Mouse (Mus musculus) ES-E14 (cell line): ENCODE measurements around the gene Tpbgl. TPM values are rescaled to one million over a fixed set of nuclear protein-coding genes. Genes with fewer than 3 reads are reported as not detected.

ENCODE experiments used
- DNase-seq: peaks from one replicate; pipeline ENCODE4 v3.0.0-alpha.2; 2013; ENCODE audit warnings: low read depth, low spot score
- H3K27ac ChIP-seq: 2 replicates; pipeline ENCODE4 v1.5.1; 2012; ENCODE audit warnings: low read depth, mild to moderate bottlenecking, low read length, moderate library complexity, mixed read lengths; ENCODE audit not compliant: poor library complexity, insufficient read depth, severe bottlenecking
- H3K36me3 ChIP-seq: 2 replicates; pipeline ENCODE4 v1.6.1; 2012; ENCODE audit warnings: mild to moderate bottlenecking, low read length, moderate library complexity, mixed read lengths; ENCODE audit not compliant: control insufficient read depth, poor library complexity, insufficient read depth, severe bottlenecking
- H3K4me1 ChIP-seq, 2 experiments: fragments of 150-350 bp in 1 of 2; sonication (generic) in 1 of 2; 2 replicates each; pipeline ENCODE4 v1.6.1; 2012; ENCODE audit warnings: low read length in 2 of 2, mild to moderate bottlenecking in 1 of 2, mixed read lengths in 1 of 2; ENCODE audit not compliant: control insufficient read depth in 2 of 2, insufficient read depth in 2 of 2, poor library complexity in 1 of 2
- H3K4me3 ChIP-seq, 2 experiments: fragments of 150-350 bp in 1 of 2; sonication (generic) in 1 of 2; 2 replicates each; pipeline ENCODE4 v1.5.1; 2012; ENCODE audit warnings: low read length in 2 of 2, low read depth in 1 of 2, mild to moderate bottlenecking in 1 of 2, mixed read lengths in 1 of 2; ENCODE audit not compliant: insufficient read depth in 1 of 2, poor library complexity in 1 of 2, severe bottlenecking in 1 of 2
- H3K9ac ChIP-seq: 2 replicates; pipeline ENCODE4 v1.6.1; 2012; ENCODE audit warnings: low read depth, mild to moderate bottlenecking, low read length, mixed read lengths; ENCODE audit not compliant: poor library complexity, insufficient read depth, severe bottlenecking
- H3K9me3 ChIP-seq: fragments of 150-350 bp; sonication (generic); 2 replicates; pipeline ENCODE4 v1.6.1; 2012; ENCODE audit warnings: low read depth, mild to moderate bottlenecking, low read length; ENCODE audit not compliant: control insufficient read depth, insufficient read depth
- CHD2 ChIP-seq: IDR thresholded peaks from 2 replicates; pipeline ENCODE4 v1.6.1; 2014; ENCODE audit warnings: mild to moderate bottlenecking, low read depth, low read length, inconsistent platforms
- HCFC1 ChIP-seq: IDR thresholded peaks from 2 replicates; pipeline ENCODE4 v1.6.1; 2012; ENCODE audit warnings: low read length, inconsistent platforms, borderline replicate concordance; ENCODE audit not compliant: insufficient read depth
- MAFK ChIP-seq: IDR thresholded peaks from 2 replicates; pipeline ENCODE4 v1.6.1; 2014; ENCODE audit warnings: mild to moderate bottlenecking, low read depth, low read length, inconsistent platforms; ENCODE audit not compliant: insufficient read depth
- ZC3H11A ChIP-seq: IDR thresholded peaks from 2 replicates; pipeline ENCODE4 v1.6.1; 2012; ENCODE audit warnings: low read depth, mild to moderate bottlenecking, inconsistent platforms, low read length, borderline replicate concordance
- ZNF384 ChIP-seq: IDR thresholded peaks from 2 replicates; pipeline ENCODE4 v1.6.1; 2012; ENCODE audit warnings: low read depth, low read length, inconsistent platforms
- in situ Hi-C, 2 experiments: fragments of 600-800 bp; cut with MboI; formaldehyde crosslinking; loops; one replicate each; pipeline ENCODE4 v1.15.1; 2025; ENCODE audit warnings: low sequenced_read_pairs in 2 of 2, inconsistent platforms in 1 of 2; ENCODE audit not compliant: unreplicated experiment in 2 of 2
- total RNA-seq: library from RNA; depleted of rRNA; stranded (reverse); fragments of 300-350 nt; gene quantifications from 2 replicates; pipeline ENCODE4 v1.2.3, GENCODE M21; 2012; rRNA removed

The Tpbgl gene
- total RNA-seq = 0.11 and 0.27 TPM in 2 replicates

GRCm38 (mm10) chr7:99626376-99627270, at the start of gene Tpbgl:
TSS of gene Tpbgl (minus strand) at chr7:99627103.
- H3K4me3 ChIP-seq = peak within 1 kb of the TSS; percentile 58 to 76
- H3K4me1 ChIP-seq = peaks cover 0 to 3% of the 10 kb centered on the region in 2 experiments; a peak in 2 of 4 replicates
- TF ChIP-seq ZC3H11A = no peak
- no peak for TF ChIP-seq HCFC1
- no peak for TF ChIP-seq ZNF384
- TF ChIP-seq CHD2 = no peak
- TF ChIP-seq MAFK = no peak
- in situ Hi-C loops = no loop called here
- no peaks in the 10 kb centered on the region for H3K36me3 ChIP-seq
- no peaks in the 10 kb centered on the region for H3K9me3 ChIP-seq
- no peak for DNase-seq
- no peak within 1 kb of the TSS for H3K27ac ChIP-seq
- H3K9ac ChIP-seq = peak within 1 kb of the TSS; percentile 58

GRCm38 (mm10) chr7:99674890-99675289, 48.0 kb upstream of the Tpbgl start:
- H3K9me3 ChIP-seq = no peaks in the 10 kb centered on the region
- no peak overlapping the region for H3K9ac ChIP-seq
- no peaks in the 10 kb centered on the region for H3K4me1 ChIP-seq
- no peak overlapping the region for H3K27ac ChIP-seq
- no peak overlapping the region for H3K4me3 ChIP-seq
- H3K36me3 ChIP-seq = no peaks in the 10 kb centered on the region
- no peak for DNase-seq
- in situ Hi-C loops = no loop called here
- TF ChIP-seq CHD2 (no peak), HCFC1 (no peak), ZNF384 (no peak), MAFK (no peak)

DNA sequence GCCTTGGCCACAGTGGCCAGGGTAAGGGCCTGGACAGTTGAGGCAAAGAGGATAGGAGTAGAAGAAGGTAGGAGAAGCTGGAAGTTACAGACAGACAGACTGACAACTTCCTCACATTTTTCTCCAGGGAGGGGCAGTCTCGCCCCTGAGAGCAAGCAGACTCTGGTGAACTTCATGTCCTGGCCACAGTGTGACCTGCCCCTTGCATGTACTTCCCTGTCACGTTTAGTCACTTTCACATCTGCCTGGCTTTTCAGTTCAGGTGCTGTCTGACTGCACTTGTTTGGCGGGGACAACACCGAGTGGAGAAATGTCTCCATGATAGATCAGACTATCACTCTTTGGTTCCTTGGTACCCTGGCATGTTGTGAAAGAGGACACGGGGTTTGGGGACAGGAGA, 47.3 kb upstream of the Tpbgl start:
- no peak for TF ChIP-seq HCFC1
- no peak for TF ChIP-seq ZNF384
- TF ChIP-seq ZC3H11A = no peak
- no peak for TF ChIP-seq MAFK
- TF ChIP-seq CHD2 = no peak
- H3K27ac ChIP-seq = no peak overlapping the region
- in situ Hi-C loops = no loop called here

DNA sequence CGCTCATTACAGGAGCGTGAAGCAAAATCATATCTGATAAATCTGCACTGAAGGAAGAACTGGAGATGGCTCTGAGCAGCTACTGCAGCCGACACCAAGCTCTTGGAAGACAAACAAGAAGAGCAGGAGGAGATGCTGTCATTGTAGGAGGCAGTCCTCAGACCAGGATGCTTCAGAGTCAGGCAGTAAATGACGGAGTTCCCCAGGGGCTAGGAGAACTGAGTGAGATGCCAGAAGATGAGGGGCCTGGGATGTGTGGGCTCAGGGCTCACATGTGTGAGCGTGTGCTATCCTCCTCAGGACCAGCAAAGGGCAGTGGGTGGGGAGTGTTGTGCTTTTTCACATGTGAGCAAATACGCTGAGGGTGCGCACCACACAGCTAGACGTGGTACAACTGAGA, 46.3 kb upstream of the Tpbgl start:
- H3K27ac ChIP-seq = no peak overlapping the region
- in situ Hi-C loops = no loop called here

More for the DNA sequence above, 47.3 kb upstream of the Tpbgl start:
- no peak for DNase-seq
- Histone ChIP-seq H3K4me3 (no peak overlapping the region), H3K36me3 (no peaks in the 10 kb centered on the region), H3K9ac (no peak overlapping the region), H3K9me3 (no peaks in the 10 kb centered on the region), H3K4me1 (no peaks in the 10 kb centered on the region)

More for the DNA sequence above, 46.3 kb upstream of the Tpbgl start:
- no peaks in the 10 kb centered on the region for H3K36me3 ChIP-seq
- no peaks in the 10 kb centered on the region for H3K9me3 ChIP-seq
- no peak for TF ChIP-seq HCFC1
- no peak for TF ChIP-seq ZNF384
- TF ChIP-seq MAFK = no peak
- TF ChIP-seq CHD2 = no peak
- no peaks in the 10 kb centered on the region for H3K4me1 ChIP-seq
- no peak overlapping the region for H3K4me3 ChIP-seq
- no peak overlapping the region for H3K9ac ChIP-seq
- DNase-seq = no peak
